Mouse (Mus musculus) left cerebral cortex, postnatal 4 days (tissue): Measurements from ENCODE around the gene Klhl9. TPM values are rescaled to one million over a fixed set of nuclear protein-coding genes. Genes with fewer than 3 reads are reported as not detected.
"Not testable (repeated sequence)": the region's sequence is repeated elsewhere in the genome, so short reads cannot be mapped to it uniquely, and the experiment has no call there.

ENCODE experiments used
- DNase-seq: peaks from one replicate; pipeline ENCODE4 v3.0.0-alpha.2; 2022
- intact Hi-C: fragments of 180-260 bp; cut with DNase I; formaldehyde crosslinking; loops from one replicate; pipeline ENCODE4 v1.15.1; 2025
- total RNA-seq, 2 experiments: library from RNA; stranded (reverse); gene quantifications; 2 replicates each; pipeline ENCODE4 v1.2.3; 2021

Gene Klhl9
- 100 to 1,000 TPM; 105 to 106 TPM for total RNA-seq

- intact Hi-C loops: no loop called here
- peak; percentile 96 for DNase-seq
Observed at GRCm38 (mm10) chr4:88721791-88722721, at the start of gene Klhl9, which contains the start of gene Gm26566. Gene Klhl9 (minus strand): TSS chr4:88722465. Gene Gm26566 (plus strand): TSS chr4:88721805.

- DNase-seq: peak; percentile 29
- intact Hi-C loops: not testable (repeated sequence)
Observed at GRCm38 (mm10) chr4:88763384-88764018, 41.2 kb upstream of the Klhl9 start.

- DNase-seq, intact Hi-C loops: not testable (repeated sequence)
Observed at GRCm38 (mm10) chr4:88762341-88762740, 40.1 kb upstream of the Klhl9 start.

GRCm38 (mm10) chr4:88761776-88762175 is 39.5 kb upstream of the Klhl9 start:
- peak; percentile 61 for DNase-seq

GRCm38 (mm10) chr4:88760431-88760830 is 38.2 kb upstream of the Klhl9 start:
- intact Hi-C loops: not testable (repeated sequence)
- DNase-seq: peak; percentile 68

More at GRCm38 (mm10) chr4:88761776-88762175, 39.5 kb upstream of the Klhl9 start:
- intact Hi-C loops: not testable (repeated sequence)

- DNase-seq, intact Hi-C loops: not testable (repeated sequence)
Observed at GRCm38 (mm10) chr4:88759610-88760268, 37.5 kb upstream of the Klhl9 start, which contains the start of gene Gm13283. Gene Gm13283 (plus strand): TSS chr4:88760119.

GRCm38 (mm10) chr4:88758751-88759150 is 36.5 kb upstream of the Klhl9 start:
- DNase-seq, intact Hi-C loops: not testable (repeated sequence)

GRCm38 (mm10) chr4:88757628-88758031 is 35.4 kb upstream of the Klhl9 start:
- intact Hi-C loops: not testable (repeated sequence)
- DNase-seq: peak; percentile 82

GRCm38 (mm10) chr4:88756581-88757513 is 34.6 kb upstream of the Klhl9 start:
- DNase-seq, intact Hi-C loops: not testable (repeated sequence)

- peak; percentile 45 for DNase-seq
- intact Hi-C loops: not testable (repeated sequence)
Observed at GRCm38 (mm10) chr4:88754818-88755340, 32.6 kb upstream of the Klhl9 start, which contains the start of gene Gm13271. Gene Gm13271 (plus strand): TSS chr4:88754868.

GRCm38 (mm10) chr4:88749926-88750325 is 27.7 kb upstream of the Klhl9 start:
- no peak for DNase-seq
- intact Hi-C loops: no loop called here

- DNase-seq: no peak
- intact Hi-C loops: no loop called here
Observed at GRCm38 (mm10) chr4:88744207-88744606, 21.9 kb upstream of the Klhl9 start.

- no peak for DNase-seq
- intact Hi-C loops: no loop called here
Observed at GRCm38 (mm10) chr4:88742771-88743371, 20.6 kb upstream of the Klhl9 start.

- intact Hi-C loops: no loop called here
- DNase-seq: no peak
Observed at GRCm38 (mm10) chr4:88741426-88741825, 19.2 kb upstream of the Klhl9 start.

- intact Hi-C loops: no loop called here
Observed at GRCm38 (mm10) chr4:88739036-88739435, 16.8 kb upstream of the Klhl9 start.

GRCm38 (mm10) chr4:88738480-88738879 is 16.2 kb upstream of the Klhl9 start:
- intact Hi-C loops: no loop called here
- DNase-seq: peak; percentile 62

More at GRCm38 (mm10) chr4:88739036-88739435, 16.8 kb upstream of the Klhl9 start:
- DNase-seq: no peak

- intact Hi-C loops: no loop called here
- no peak for DNase-seq
Observed at GRCm38 (mm10) chr4:88727324-88727723, 5.1 kb upstream of the Klhl9 start.

- intact Hi-C loops: no loop called here
- no peak for DNase-seq
Observed at GRCm38 (mm10) chr4:88726727-88727126, 4.5 kb upstream of the Klhl9 start.

- intact Hi-C loops: no loop called here
- DNase-seq: no peak
Observed at GRCm38 (mm10) chr4:88723497-88724090, 1.3 kb upstream of the Klhl9 start.
